Mouse (Mus musculus) brown adipose tissue, adult 24 weeks (tissue): ENCODE data around the gene Acss1. TPM values are rescaled to one million over a fixed set of nuclear protein-coding genes. Genes with fewer than 3 reads are reported as not detected.

Experiments
- H3K27ac ChIP-seq: fragments of 200-500 bp; replicated peaks from 2 replicates; pipeline ENCODE4 v1.5.1; 2012; ENCODE audit warnings: low read depth, mild to moderate bottlenecking, low read length
- H3K4me1 ChIP-seq: fragments of 200-500 bp; 2 replicates; pipeline ENCODE4 v1.6.1; 2012; ENCODE audit warnings: low read length, mixed read lengths; ENCODE audit not compliant: control insufficient read depth, insufficient read depth, insufficient read length
- H3K4me3 ChIP-seq: fragments of 200-500 bp; 2 replicates; pipeline ENCODE4 v1.5.1; 2012; ENCODE audit warnings: low read depth, mild to moderate bottlenecking, low read length, moderate library complexity; ENCODE audit not compliant: insufficient read depth
- polyA plus RNA-seq: library from polyadenylated mRNA; stranded (reverse); fragments of >200 nt; gene quantifications from 2 replicates; pipeline ENCODE4 v1.2.4, GENCODE M21; 2012; ENCODE audit not compliant: missing spikeins, insufficient read depth, insufficient read length

Acss1 gene
- polyA plus RNA-seq = 95.0 and 102 TPM in 2 replicates

GRCm38 (mm10) chr2:150667820-150668766 is at the start of gene Acss1:
Acss1 (minus strand) TSS chr2:150668500.
- peak within 1 kb of the TSS; percentile 71 for H3K4me3 ChIP-seq
- H3K4me1 ChIP-seq = peaks cover 21% of the 10 kb centered on the region
- peak within 1 kb of the TSS; percentile 57 for H3K27ac ChIP-seq

GRCm38 (mm10) chr2:150712167-150712674 is 43.9 kb upstream of the Acss1 start:
- H3K4me3 ChIP-seq = no peak overlapping the region
- no peaks in the 10 kb centered on the region for H3K4me1 ChIP-seq
- no peak overlapping the region for H3K27ac ChIP-seq

GRCm38 (mm10) chr2:150691481-150692170 is 23.3 kb upstream of the Acss1 start:
- Histone ChIP-seq H3K4me3 (no peak overlapping the region), H3K4me1 (no peaks in the 10 kb centered on the region), H3K27ac (no peak overlapping the region)

- H3K4me3 ChIP-seq = no peak overlapping the region
- no peak overlapping the region for H3K27ac ChIP-seq
- no peaks in the 10 kb centered on the region for H3K4me1 ChIP-seq
These were observed 21.9 kb upstream of the Acss1 start for GRCm38 (mm10) chr2:150690216-150690615.

- no peaks in the 10 kb centered on the region for H3K4me1 ChIP-seq
- H3K27ac ChIP-seq = no peak within 1 kb of the TSS
- peak within 1 kb of the TSS; percentile 34 for H3K4me3 ChIP-seq
These were observed 21.0 kb upstream of the Acss1 start, which contains the start of gene Vsx1 for GRCm38 (mm10) chr2:150689223-150689800. Vsx1 (minus strand) TSS chr2:150689360.

- Histone ChIP-seq H3K4me1 (no peaks in the 10 kb centered on the region), H3K4me3 (peak overlapping the region; percentile 34), H3K27ac (no peak overlapping the region)
These were observed 20.4 kb upstream of the Acss1 start for GRCm38 (mm10) chr2:150688541-150689186.

GRCm38 (mm10) chr2:150687871-150688540 is 19.7 kb upstream of the Acss1 start:
- H3K4me3 ChIP-seq = peak overlapping the region; percentile 34

GRCm38 (mm10) chr2:150685389-150685788 is 17.1 kb upstream of the Acss1 start:
- Histone ChIP-seq H3K27ac (no peak overlapping the region), H3K4me1 (no peaks in the 10 kb centered on the region), H3K4me3 (no peak overlapping the region)

More at GRCm38 (mm10) chr2:150687871-150688540, 19.7 kb upstream of the Acss1 start:
- no peak overlapping the region for H3K27ac ChIP-seq
- H3K4me1 ChIP-seq = no peaks in the 10 kb centered on the region

- H3K4me3 ChIP-seq = no peak overlapping the region
- H3K4me1 ChIP-seq = no peaks in the 10 kb centered on the region
- no peak overlapping the region for H3K27ac ChIP-seq
These were observed 16.2 kb upstream of the Acss1 start for GRCm38 (mm10) chr2:150684451-150684850.

- Histone ChIP-seq H3K4me3 (no peak overlapping the region), H3K4me1 (no peaks in the 10 kb centered on the region), H3K27ac (no peak overlapping the region)
These were observed 13.3 kb upstream of the Acss1 start for GRCm38 (mm10) chr2:150681581-150681980.

- no peak overlapping the region for H3K4me3 ChIP-seq
- H3K27ac ChIP-seq = no peak overlapping the region
- no peaks in the 10 kb centered on the region for H3K4me1 ChIP-seq
These were observed 10.1 kb upstream of the Acss1 start for GRCm38 (mm10) chr2:150678392-150678791.

GRCm38 (mm10) chr2:150675525-150675924 is 7.2 kb upstream of the Acss1 start:
- no peak overlapping the region for H3K27ac ChIP-seq

GRCm38 (mm10) chr2:150674900-150675299 is 6.6 kb upstream of the Acss1 start:
- Histone ChIP-seq H3K4me3 (no peak overlapping the region), H3K4me1 (peaks cover 13% of the 10 kb centered on the region), H3K27ac (no peak overlapping the region)

More at GRCm38 (mm10) chr2:150675525-150675924, 7.2 kb upstream of the Acss1 start:
- Histone ChIP-seq H3K4me1 (peaks cover 13% of the 10 kb centered on the region), H3K4me3 (no peak overlapping the region)

- Histone ChIP-seq H3K4me3 (no peak overlapping the region), H3K4me1 (peaks cover 15% of the 10 kb centered on the region), H3K27ac (peak overlapping the region; percentile 30; the same call in 1 of the 2 replicates)
These were observed 5.6 kb upstream of the Acss1 start for GRCm38 (mm10) chr2:150673929-150674328.
